Mouse (Mus musculus): ENCODE measurements around the gene Olfr1318. TPM values are rescaled to one million over a fixed set of nuclear protein-coding genes. Genes with fewer than 3 reads are reported as not detected.

Gene Olfr1318
- polyA plus RNA-seq (2014; fragmentation: Illumina TruSeq; extraction: RNeasy Lipid Tissue Mini Kit (QIAGEN cat#74804); ENCODE audit: low read depth, low replicate concordance), result not detected

DNA sequence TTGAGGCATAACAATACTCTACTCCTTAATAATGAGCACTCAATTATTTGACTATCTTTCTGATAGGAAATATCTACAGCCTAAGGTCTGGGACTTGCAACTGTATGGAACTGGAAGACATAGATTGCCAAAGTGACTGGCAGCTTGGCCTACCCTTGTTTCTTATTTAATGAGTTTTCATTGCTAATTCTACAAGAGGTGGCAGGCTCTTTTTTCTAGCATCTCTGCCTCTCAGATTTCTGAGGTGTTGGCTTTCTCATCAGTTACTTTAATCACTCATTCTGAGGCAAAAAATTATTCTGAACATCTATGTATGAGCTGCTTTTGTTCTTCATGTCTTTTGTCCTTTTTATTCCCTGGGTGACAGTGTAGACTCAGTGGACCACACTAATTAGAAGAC, at the start of gene Olfr1318:
Olfr1318 (plus strand) TSS at position 301 of the 400 bp plus-strand sequence.

DNA sequence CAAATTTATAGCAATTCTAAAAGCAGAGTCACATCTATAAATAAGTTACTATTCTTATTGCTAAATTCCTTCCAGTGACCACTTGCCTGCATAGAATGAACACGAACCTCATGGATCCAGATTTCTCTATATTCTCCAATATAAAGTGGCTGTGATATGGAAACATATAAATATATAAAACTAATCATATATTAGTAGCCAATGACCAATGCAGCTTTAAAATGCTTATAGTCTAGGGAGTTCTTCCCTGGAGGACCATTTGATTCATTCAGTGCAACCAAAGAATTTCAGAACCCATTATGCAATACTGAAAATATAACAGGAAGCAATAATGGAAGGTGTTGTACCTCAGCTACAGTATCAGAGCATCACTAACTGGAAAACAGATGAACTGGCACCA, 38.7 kb upstream of the Olfr1318 start, which contains the start of gene Olfr1315-ps1:
Olfr1315-ps1 (minus strand) TSS at position 101 of the 400 bp plus-strand sequence.

DNA sequence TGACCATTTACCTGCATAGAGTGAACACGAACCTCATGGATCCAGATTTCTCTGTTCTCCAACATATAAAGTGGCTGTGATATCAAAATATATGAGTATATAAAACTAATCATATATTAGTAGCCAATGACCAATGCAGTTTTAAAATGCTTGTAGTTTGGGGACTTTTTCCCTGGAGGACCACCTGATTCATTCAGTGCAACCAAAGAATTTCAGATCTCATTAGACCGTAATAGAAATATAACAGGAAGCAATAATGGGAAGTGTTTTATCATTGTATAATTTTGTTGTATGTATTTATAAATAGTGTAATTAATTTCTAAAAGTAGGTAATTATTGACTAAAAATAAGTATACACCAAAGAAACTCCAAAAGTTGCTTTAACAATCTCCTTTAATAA, 19.1 kb upstream of the Olfr1318 start, which contains the start of gene Olfr1316:
Olfr1316 (minus strand) TSS at position 101 of the 400 bp plus-strand sequence.

DNA sequence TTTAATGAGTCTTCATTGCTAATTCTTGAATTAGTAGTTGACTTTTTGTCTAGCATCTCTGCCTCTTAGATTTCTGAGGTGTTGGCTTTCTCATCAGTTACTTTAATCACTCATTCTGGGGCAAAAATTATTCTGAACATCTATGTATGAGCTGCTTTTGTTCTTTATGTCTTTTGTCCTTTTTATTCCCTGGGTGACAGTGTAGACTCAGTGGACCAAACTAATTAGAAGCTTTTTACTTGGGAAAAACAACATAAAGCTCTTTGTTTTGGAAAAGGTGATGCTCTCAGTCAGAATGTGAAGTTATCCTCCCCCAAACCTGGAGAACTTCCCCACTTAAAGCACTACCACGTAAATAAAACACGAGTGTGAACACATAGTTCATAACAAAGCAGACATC, 14.0 kb upstream of the Olfr1318 start, which contains the start of gene Olfr1317:
Olfr1317 (plus strand) TSS at position 301 of the 400 bp plus-strand sequence.

Other genes with a start within 250 kb of the Olfr1318 start
- not detected for gene Olfr1306, start 237.9 kb upstream of the Olfr1318 start, polyA plus RNA-seq (2014; fragmentation: Illumina TruSeq; extraction: RNeasy Lipid Tissue Mini Kit (QIAGEN cat#74804); ENCODE audit: low read depth, low replicate concordance)
- not detected for gene Olfr1307, start 204.8 kb upstream of the Olfr1318 start, polyA plus RNA-seq (2014; fragmentation: Illumina TruSeq; extraction: RNeasy Lipid Tissue Mini Kit (QIAGEN cat#74804); ENCODE audit: low read depth, low replicate concordance)
- gene Olfr1308, start 189.3 kb upstream of the Olfr1318 start, polyA plus RNA-seq (2014; fragmentation: Illumina TruSeq; extraction: RNeasy Lipid Tissue Mini Kit (QIAGEN cat#74804); ENCODE audit: low read depth, low replicate concordance), result not detected
- gene Olfr1309, start 163.9 kb upstream of the Olfr1318 start, polyA plus RNA-seq (2014; fragmentation: Illumina TruSeq; extraction: RNeasy Lipid Tissue Mini Kit (QIAGEN cat#74804); ENCODE audit: low read depth, low replicate concordance), result not detected
- gene Olfr1310, start 141.5 kb upstream of the Olfr1318 start, polyA plus RNA-seq (2014; fragmentation: Illumina TruSeq; extraction: RNeasy Lipid Tissue Mini Kit (QIAGEN cat#74804); ENCODE audit: low read depth, low replicate concordance), result not detected
- gene Olfr1311, start 129.8 kb upstream of the Olfr1318 start, polyA plus RNA-seq (2014; fragmentation: Illumina TruSeq; extraction: RNeasy Lipid Tissue Mini Kit (QIAGEN cat#74804); ENCODE audit: low read depth, low replicate concordance), result not detected
- gene Olfr1312, start 104.0 kb upstream of the Olfr1318 start, polyA plus RNA-seq (2014; fragmentation: Illumina TruSeq; extraction: RNeasy Lipid Tissue Mini Kit (QIAGEN cat#74804); ENCODE audit: low read depth, low replicate concordance), result not detected
- gene Olfr1313, start 76.4 kb upstream of the Olfr1318 start, polyA plus RNA-seq (2014; fragmentation: Illumina TruSeq; extraction: RNeasy Lipid Tissue Mini Kit (QIAGEN cat#74804); ENCODE audit: low read depth, low replicate concordance), result not detected
- not detected for gene Olfr1314, start 57.4 kb upstream of the Olfr1318 start, polyA plus RNA-seq (2014; fragmentation: Illumina TruSeq; extraction: RNeasy Lipid Tissue Mini Kit (QIAGEN cat#74804); ENCODE audit: low read depth, low replicate concordance)
- gene Olfr1315-ps1, start 38.8 kb upstream of the Olfr1318 start, polyA plus RNA-seq (2014; fragmentation: Illumina TruSeq; extraction: RNeasy Lipid Tissue Mini Kit (QIAGEN cat#74804); ENCODE audit: low read depth, low replicate concordance), result not detected
- not detected for gene Olfr1316, start 19.2 kb upstream of the Olfr1318 start, polyA plus RNA-seq (2014; fragmentation: Illumina TruSeq; extraction: RNeasy Lipid Tissue Mini Kit (QIAGEN cat#74804); ENCODE audit: low read depth, low replicate concordance)
- not detected for gene Olfr1317, start 13.9 kb upstream of the Olfr1318 start, polyA plus RNA-seq (2014; fragmentation: Illumina TruSeq; extraction: RNeasy Lipid Tissue Mini Kit (QIAGEN cat#74804); ENCODE audit: low read depth, low replicate concordance)
- gene Lpcat4, start 85.3 kb downstream of the Olfr1318 start, polyA plus RNA-seq (2014; fragmentation: Illumina TruSeq; extraction: RNeasy Lipid Tissue Mini Kit (QIAGEN cat#74804); ENCODE audit: low read depth, low replicate concordance), result 4.6 TPM
- gene Nutm1, start 105.1 kb downstream of the Olfr1318 start, polyA plus RNA-seq (2014; fragmentation: Illumina TruSeq; extraction: RNeasy Lipid Tissue Mini Kit (QIAGEN cat#74804); ENCODE audit: low read depth, low replicate concordance), result not detected
- 60.8 TPM for gene Nop10, start 107.7 kb downstream of the Olfr1318 start, polyA plus RNA-seq (2014; fragmentation: Illumina TruSeq; extraction: RNeasy Lipid Tissue Mini Kit (QIAGEN cat#74804); ENCODE audit: low read depth, low replicate concordance)
- 31.5 TPM for gene Slc12a6, start 111.6 kb downstream of the Olfr1318 start, polyA plus RNA-seq (2014; fragmentation: Illumina TruSeq; extraction: RNeasy Lipid Tissue Mini Kit (QIAGEN cat#74804); ENCODE audit: low read depth, low replicate concordance)
- not detected for gene Gm21985, start 112.1 kb downstream of the Olfr1318 start, polyA plus RNA-seq (2014; fragmentation: Illumina TruSeq; extraction: RNeasy Lipid Tissue Mini Kit (QIAGEN cat#74804); ENCODE audit: low read depth, low replicate concordance)
- gene Emc4, start 213.8 kb downstream of the Olfr1318 start, polyA plus RNA-seq (2014; fragmentation: Illumina TruSeq; extraction: RNeasy Lipid Tissue Mini Kit (QIAGEN cat#74804); ENCODE audit: low read depth, low replicate concordance), result 99.6 TPM
- gene Katnbl1, start 225.0 kb downstream of the Olfr1318 start, polyA plus RNA-seq (2014; fragmentation: Illumina TruSeq; extraction: RNeasy Lipid Tissue Mini Kit (QIAGEN cat#74804); ENCODE audit: low read depth, low replicate concordance), result 5.2 TPM